Mouse (Mus musculus) limb, embryonic 15.5 days (tissue): Measurements from ENCODE around the gene Itga5. TPM values are rescaled to one million over a fixed set of nuclear protein-coding genes. Genes with fewer than 3 reads are reported as not detected.
A peak's percentile ranks its signal among the peaks of the same experiment; 100 is the strongest.

Experiments used
- ATAC-seq: fragments of 200-750 bp; cut with Nextera tagmentation; 2 replicates; pipeline ENCODE4 v1.8.0; 2017; ENCODE audit warnings: low read depth, moderate TSS enrichment; ENCODE audit not compliant: insufficient number of reproducible peaks, low FRiP score, low TSS enrichment
- H3K27ac ChIP-seq: fragments of 300-500 bp; sonication (generic); 2 replicates; pipeline ENCODE4 v1.5.1; 2015; ENCODE audit warnings: moderate library complexity, mild to moderate bottlenecking, inconsistent platforms
- H3K27me3 ChIP-seq: fragments of 300-500 bp; sonication (generic); 2 replicates; pipeline ENCODE4 v1.6.1; 2015; ENCODE audit warnings: inconsistent platforms
- H3K36me3 ChIP-seq: fragments of 300-500 bp; sonication (generic); 2 replicates; pipeline ENCODE4 v1.6.1; 2015; ENCODE audit warnings: inconsistent platforms
- H3K4me1 ChIP-seq: fragments of 300-500 bp; sonication (generic); 2 replicates; pipeline ENCODE4 v1.6.1; 2015; ENCODE audit warnings: inconsistent platforms
- H3K4me2 ChIP-seq: fragments of 300-500 bp; sonication (generic); 2 replicates; pipeline ENCODE4 v1.6.1; 2015; ENCODE audit warnings: mild to moderate bottlenecking, inconsistent platforms
- H3K4me3 ChIP-seq: fragments of 300-500 bp; sonication (generic); 2 replicates; pipeline ENCODE4 v1.5.1; 2015; ENCODE audit warnings: mild to moderate bottlenecking, inconsistent platforms
- H3K9ac ChIP-seq: fragments of 300-500 bp; sonication (generic); 2 replicates; pipeline ENCODE4 v1.6.1; 2015; ENCODE audit warnings: inconsistent platforms
- H3K9me3 ChIP-seq: fragments of 300-500 bp; sonication (generic); 2 replicates; pipeline ENCODE4 v1.6.1; 2016; ENCODE audit warnings: inconsistent platforms
- WGBS: fragments of 180-500 bp; shearing (Covaris S2); methylation state at CpG from one replicate; pipeline ENCODE4 v1.1.7; 2015; 5-methylcytosine and 5-hydroxymethylcytosine counted together
- microRNA-seq: library from miRNA; unstranded; fragments of <30 nt; microRNA quantifications from one replicate; pipeline ENCODE4, GENCODE M21; 2016
- polyA plus RNA-seq: library from polyadenylated mRNA; unstranded; fragments of >200 nt; fragmentation: Nextera tagmentation; extraction: Ambion mirVana; gene quantifications from 2 replicates; pipeline ENCODE4 v1.2.1, GENCODE M21; 2015

The Itga5 gene
- polyA plus RNA-seq, 1 experiment from 2014 or later = 62.0 TPM

DNA sequence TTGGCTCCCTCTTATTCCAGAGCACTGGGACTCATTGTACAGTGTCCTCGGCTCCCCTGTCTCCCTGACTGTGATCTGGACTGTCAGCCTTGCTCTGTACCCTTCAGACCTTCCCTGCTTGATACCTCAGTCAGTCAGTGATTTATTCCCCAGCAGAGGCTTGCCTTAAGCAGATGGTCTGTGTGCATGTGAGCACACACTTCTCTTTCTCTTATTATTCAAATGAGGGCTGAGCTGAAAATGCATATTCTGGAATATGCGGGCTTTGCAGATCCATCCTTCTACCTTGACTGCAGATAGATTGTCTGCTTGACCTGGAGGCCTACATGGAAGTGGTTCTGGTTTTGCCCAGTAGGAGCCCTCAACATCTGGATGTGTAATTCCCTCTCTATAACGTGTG is 68.5 kb downstream of the Itga5 start:
- Histone ChIP-seq H3K36me3 (peaks cover 31% of the 10 kb centered on the region), H3K27me3 (no peaks in the 10 kb centered on the region), H3K9me3 (no peaks in the 10 kb centered on the region), H3K4me2 (no peak overlapping the region), H3K9ac (no peak overlapping the region), H3K27ac (0 out of 2 replicates have a peak overlapping the region, but pooled peaks have one; percentile 97), H3K4me3 (no peak overlapping the region), H3K4me1 (peaks cover 78% of the 10 kb centered on the region)
- WGBS = 68% methylated on average over 3 of the region's 3 CpGs
- no peak for ATAC-seq

DNA sequence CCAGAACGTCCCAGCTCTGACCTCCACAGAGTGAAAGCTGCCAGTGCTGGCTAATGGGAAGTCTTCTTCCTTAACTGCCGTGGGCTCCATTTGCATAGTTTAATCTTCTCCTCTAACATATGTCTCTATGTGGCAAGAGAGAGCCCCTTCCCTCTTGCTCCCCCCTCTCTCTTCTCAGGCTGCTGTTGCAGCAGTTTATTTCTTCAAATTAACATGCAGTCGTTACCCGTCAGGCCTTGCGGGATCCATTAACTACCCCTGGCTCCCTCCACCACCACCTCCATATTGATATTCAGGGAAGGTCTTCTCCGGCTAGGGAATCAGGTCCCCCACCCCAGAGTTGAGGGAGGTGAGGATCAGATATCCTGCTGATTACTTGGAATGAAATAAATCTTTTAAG is 69.2 kb downstream of the Itga5 start:
- Histone ChIP-seq H3K9ac (no peak overlapping the region), H3K4me1 (peaks cover 76% of the 10 kb centered on the region), H3K36me3 (peaks cover 37% of the 10 kb centered on the region), H3K9me3 (no peaks in the 10 kb centered on the region), H3K4me3 (no peak overlapping the region), H3K27ac (0 out of 2 replicates have a peak overlapping the region, but pooled peaks have one; percentile 97), H3K4me2 (no peak overlapping the region), H3K27me3 (no peaks in the 10 kb centered on the region)
- ATAC-seq = no peak
- 37% methylated on average over 6 of the region's 6 CpGs for WGBS

DNA sequence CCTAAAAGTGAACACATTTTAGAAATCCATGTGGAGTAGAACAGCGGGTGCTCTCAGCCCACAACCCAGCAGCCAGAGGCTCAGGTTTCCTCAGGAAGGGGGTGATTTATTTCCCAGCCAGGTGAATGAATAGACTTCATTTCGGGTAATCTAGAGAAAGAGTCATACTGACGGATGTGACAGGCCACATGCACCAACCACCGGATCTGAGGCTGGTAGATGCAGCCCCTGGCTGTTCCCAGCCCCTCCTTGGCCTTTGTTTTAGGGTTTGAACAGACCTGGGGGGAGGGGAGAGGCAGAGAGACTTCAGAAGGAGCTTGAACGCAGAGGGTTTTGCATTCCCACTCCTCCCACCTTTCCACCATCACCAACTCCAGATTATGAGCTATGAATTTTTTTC is 70.7 kb downstream of the Itga5 start:
- H3K4me1 ChIP-seq = peaks cover 68% of the 10 kb centered on the region

DNA sequence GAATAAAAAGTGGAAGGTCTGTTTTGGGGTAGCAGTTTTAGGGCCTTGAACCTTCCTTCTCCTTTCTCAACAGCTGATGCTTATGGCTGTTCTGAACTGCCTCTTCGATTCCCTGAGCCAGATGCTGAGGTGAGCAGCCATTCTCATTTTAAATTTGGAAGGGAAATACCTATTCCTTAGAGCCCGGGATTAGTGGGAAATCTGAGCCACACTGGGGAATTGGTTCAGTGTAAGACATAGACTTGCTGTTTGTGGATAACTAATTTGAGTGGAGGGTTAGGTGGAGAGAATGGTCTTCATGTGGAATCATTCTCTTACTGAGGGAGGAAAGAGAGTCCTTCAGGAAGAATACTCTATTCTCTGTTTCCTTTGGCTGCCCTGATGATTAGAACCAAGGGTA is 71.9 kb downstream of the Itga5 start:
- Histone ChIP-seq H3K27ac (peak overlapping the region; percentile 54; the same call in 1 of the 2 replicates), H3K4me2 (no peak overlapping the region), H3K36me3 (peaks cover 55% of the 10 kb centered on the region), H3K4me1 (peaks cover 65% of the 10 kb centered on the region), H3K9ac (no peak overlapping the region), H3K9me3 (no peaks in the 10 kb centered on the region), H3K27me3 (no peaks in the 10 kb centered on the region), H3K4me3 (no peak overlapping the region)
- 25% methylated on average over 2 of the region's 2 CpGs for WGBS
- ATAC-seq = no peak

More for the DNA sequence above, 70.7 kb downstream of the Itga5 start:
- no peak for ATAC-seq
- H3K9ac ChIP-seq = no peak overlapping the region
- H3K27me3 ChIP-seq = no peaks in the 10 kb centered on the region
- no peak overlapping the region for H3K4me2 ChIP-seq
- peak overlapping the region; percentile 84 for H3K27ac ChIP-seq
- no peak overlapping the region for H3K4me3 ChIP-seq
- peaks cover 50% of the 10 kb centered on the region for H3K36me3 ChIP-seq
- 6% methylated on average over 5 of the region's 5 CpGs for WGBS
- H3K9me3 ChIP-seq = no peaks in the 10 kb centered on the region

Small RNA genes lying within 50 kb of the gene (microRNA-seq; reads per million reads assigned to microRNA genes)
- gene Mir6963 = not detected

Other genes starting within 250 kb of the Itga5 start
- gene Smug1, start 199.7 kb downstream of the Itga5 start, polyA plus RNA-seq = 17.0 and 18.3 TPM in 2 replicates
- gene Cbx5, start 126.9 kb downstream of the Itga5 start, polyA plus RNA-seq = 92.8 and 98.4 TPM in 2 replicates
- 593 and 673 TPM in 2 replicates for gene Hnrnpa1, start 126.3 kb downstream of the Itga5 start, polyA plus RNA-seq
- 1.5 and 2.2 TPM in 2 replicates for gene Nfe2, start 108.4 kb downstream of the Itga5 start, polyA plus RNA-seq
- gene Copz1, start 94.0 kb downstream of the Itga5 start, polyA plus RNA-seq = 270 and 286 TPM in 2 replicates
- 0.20 and 0.36 TPM in 2 replicates for gene Gpr84, start 56.2 kb downstream of the Itga5 start, polyA plus RNA-seq
- 17.1 and 19.4 TPM in 2 replicates for gene Zfp385a, start 26.7 kb downstream of the Itga5 start, polyA plus RNA-seq
- gene Gtsf1, start 63.7 kb upstream of the Itga5 start, polyA plus RNA-seq = not detected in 2 replicates
- gene Gtsf2, start 81.7 kb upstream of the Itga5 start, polyA plus RNA-seq = not detected in 2 replicates
- gene Nckap1l, start 87.0 kb upstream of the Itga5 start, polyA plus RNA-seq = 4.4 and 5.0 TPM in 2 replicates
- 3.9 and 4.4 TPM in 2 replicates for gene Pde1b, start 136.3 kb upstream of the Itga5 start, polyA plus RNA-seq
- gene Ppp1r1a, start 171.2 kb upstream of the Itga5 start, polyA plus RNA-seq = 7.6 and 9.0 TPM in 2 replicates
- not detected in 2 replicates for gene Glycam1, start 198.3 kb upstream of the Itga5 start, polyA plus RNA-seq